Mouse (Mus musculus): ENCODE measurements around the gene Smim24. TPM values are rescaled to one million over a fixed set of nuclear protein-coding genes. Genes with fewer than 3 reads are reported as not detected.

The Smim24 gene
- polyA plus RNA-seq, 1 experiment from 2014 or later = 2.3 TPM

Small RNAs within 50 kb of the gene (microRNA-seq; reads per million reads assigned to microRNA genes)
- gene Mir1191b (1.3 reads per million), gene Mir6913 (not detected)

Other genes starting within 250 kb of the Smim24 start
- gene Pias4, start 225.1 kb upstream of the Smim24 start, polyA plus RNA-seq (2014; fragmentation: Nextera tagmentation; extraction: Ambion mirVana) = 42.1 and 46.5 TPM in 2 replicates
- gene Eef2, start 216.4 kb upstream of the Smim24 start, polyA plus RNA-seq (2014; fragmentation: Nextera tagmentation; extraction: Ambion mirVana) = 398 and 422 TPM in 2 replicates
- 49.7 and 50.6 TPM in 2 replicates for gene Dapk3, start 210.0 kb upstream of the Smim24 start, polyA plus RNA-seq (2014; fragmentation: Nextera tagmentation; extraction: Ambion mirVana)
- gene 4930442H23Rik, start 209.2 kb upstream of the Smim24 start, polyA plus RNA-seq (2014; fragmentation: Nextera tagmentation; extraction: Ambion mirVana) = not detected in 2 replicates
- gene Nmrk2, start 191.0 kb upstream of the Smim24 start, polyA plus RNA-seq (2014; fragmentation: Nextera tagmentation; extraction: Ambion mirVana) = not detected in 2 replicates
- 21.2 and 22.2 TPM in 2 replicates for gene Atcay, start 162.2 kb upstream of the Smim24 start, polyA plus RNA-seq (2014; fragmentation: Nextera tagmentation; extraction: Ambion mirVana)
- gene Zfr2, start 159.9 kb upstream of the Smim24 start, polyA plus RNA-seq (2014; fragmentation: Nextera tagmentation; extraction: Ambion mirVana) = 3.0 and 3.8 TPM in 2 replicates
- gene Matk, start 140.1 kb upstream of the Smim24 start, polyA plus RNA-seq (2014; fragmentation: Nextera tagmentation; extraction: Ambion mirVana) = 2.5 and 2.7 TPM in 2 replicates
- 198 and 205 TPM in 2 replicates for gene Mrpl54, start 126.1 kb upstream of the Smim24 start, polyA plus RNA-seq (2014; fragmentation: Nextera tagmentation; extraction: Ambion mirVana)
- 25.4 and 31.2 TPM in 2 replicates for gene Apba3, start 126.1 kb upstream of the Smim24 start, polyA plus RNA-seq (2014; fragmentation: Nextera tagmentation; extraction: Ambion mirVana)
- 3.9 and 4.0 TPM in 2 replicates for gene Tjp3, start 101.5 kb upstream of the Smim24 start, polyA plus RNA-seq (2014; fragmentation: Nextera tagmentation; extraction: Ambion mirVana)
- gene Pip5k1c, start 100.1 kb upstream of the Smim24 start, polyA plus RNA-seq (2014; fragmentation: Nextera tagmentation; extraction: Ambion mirVana) = 42.0 and 46.2 TPM in 2 replicates
- 31.9 and 36.8 TPM in 2 replicates for gene Cactin, start 71.9 kb upstream of the Smim24 start, polyA plus RNA-seq (2014; fragmentation: Nextera tagmentation; extraction: Ambion mirVana)
- 2.4 and 2.6 TPM in 2 replicates for gene Tbxa2r, start 64.3 kb upstream of the Smim24 start, polyA plus RNA-seq (2014; fragmentation: Nextera tagmentation; extraction: Ambion mirVana)
- gene Gipc3, start 49.8 kb upstream of the Smim24 start, polyA plus RNA-seq (2014; fragmentation: Nextera tagmentation; extraction: Ambion mirVana) = 0.04 TPM in 1 of 2 replicates, not detected in the other
- 89.1 and 97.7 TPM in 2 replicates for gene Hmg20b, start 42.6 kb upstream of the Smim24 start, polyA plus RNA-seq (2014; fragmentation: Nextera tagmentation; extraction: Ambion mirVana)
- 2.8 and 4.4 TPM in 2 replicates for gene Mfsd12, start 35.6 kb upstream of the Smim24 start, polyA plus RNA-seq (2014; fragmentation: Nextera tagmentation; extraction: Ambion mirVana)
- gene 4930404N11Rik, start 27.2 kb upstream of the Smim24 start, polyA plus RNA-seq (2014; fragmentation: Nextera tagmentation; extraction: Ambion mirVana) = 0.12 TPM in 1 of 2 replicates, not detected in the other
- 94.3 and 104 TPM in 2 replicates for gene Fzr1, start 14.5 kb upstream of the Smim24 start, polyA plus RNA-seq (2014; fragmentation: Nextera tagmentation; extraction: Ambion mirVana)
- 43.3 and 53.7 TPM in 2 replicates for gene Dohh, start 8.6 kb upstream of the Smim24 start, polyA plus RNA-seq (2014; fragmentation: Nextera tagmentation; extraction: Ambion mirVana)
- 2.7 and 2.9 TPM in 2 replicates for gene Gm48551, start 8.6 kb upstream of the Smim24 start, polyA plus RNA-seq (2014; fragmentation: Nextera tagmentation; extraction: Ambion mirVana)
- gene Gm48552, start 4.0 kb upstream of the Smim24 start, polyA plus RNA-seq (2014; fragmentation: Nextera tagmentation; extraction: Ambion mirVana) = 0.20 and 0.47 TPM in 2 replicates
- gene Nfic, start 62.6 kb downstream of the Smim24 start, polyA plus RNA-seq (2014; fragmentation: Nextera tagmentation; extraction: Ambion mirVana) = 6.6 and 6.9 TPM in 2 replicates
- 10.0 and 13.1 TPM in 2 replicates for gene Celf5, start 89.7 kb downstream of the Smim24 start, polyA plus RNA-seq (2014; fragmentation: Nextera tagmentation; extraction: Ambion mirVana)
- 40.4 and 44.5 TPM in 2 replicates for gene Ncln, start 103.3 kb downstream of the Smim24 start, polyA plus RNA-seq (2014; fragmentation: Nextera tagmentation; extraction: Ambion mirVana)
- 0.37 and 0.43 TPM in 2 replicates for gene S1pr4, start 107.1 kb downstream of the Smim24 start, polyA plus RNA-seq (2014; fragmentation: Nextera tagmentation; extraction: Ambion mirVana)
- gene Gna15, start 131.2 kb downstream of the Smim24 start, polyA plus RNA-seq (2014; fragmentation: Nextera tagmentation; extraction: Ambion mirVana) = 1.1 and 1.4 TPM in 2 replicates
- 55.8 and 59.3 TPM in 2 replicates for gene Gna11, start 152.1 kb downstream of the Smim24 start, polyA plus RNA-seq (2014; fragmentation: Nextera tagmentation; extraction: Ambion mirVana)
- 306 and 325 TPM in 2 replicates for gene Aes, start 166.4 kb downstream of the Smim24 start, polyA plus RNA-seq (2014; fragmentation: Nextera tagmentation; extraction: Ambion mirVana)
- 6.0 and 6.2 TPM in 2 replicates for gene Tle2, start 181.5 kb downstream of the Smim24 start, polyA plus RNA-seq (2014; fragmentation: Nextera tagmentation; extraction: Ambion mirVana)
- gene Tle6, start 208.0 kb downstream of the Smim24 start, polyA plus RNA-seq (2014; fragmentation: Nextera tagmentation; extraction: Ambion mirVana) = 4.6 and 6.0 TPM in 2 replicates
- gene BC025920, start 213.2 kb downstream of the Smim24 start, polyA plus RNA-seq (2014; fragmentation: Nextera tagmentation; extraction: Ambion mirVana) = 0.47 and 0.89 TPM in 2 replicates
- 36.6 and 38.9 TPM in 2 replicates for gene Sirt6, start 234.7 kb downstream of the Smim24 start, polyA plus RNA-seq (2014; fragmentation: Nextera tagmentation; extraction: Ambion mirVana)
- 4.2 and 4.6 TPM in 2 replicates for gene Ankrd24, start 235.5 kb downstream of the Smim24 start, polyA plus RNA-seq (2014; fragmentation: Nextera tagmentation; extraction: Ambion mirVana)

All from midbrain, embryonic 11.5 days (tissue).